Mouse (Mus musculus): ENCODE measurements around the gene Nfam1. TPM values are rescaled to one million over a fixed set of nuclear protein-coding genes. Genes with fewer than 3 reads are reported as not detected.
A peak's percentile ranks its signal among the peaks of the same experiment; 100 is the strongest.

Nfam1 gene
- polyA plus RNA-seq, 1 experiment from 2014 or later = 4.7 TPM

- peaks cover 8% of the 10 kb centered on the region for H3K27me3 ChIP-seq (replicated peaks; ENCODE audit: control insufficient read depth, insufficient read depth, low read length)
- no peaks in the 10 kb centered on the region for H3K9me3 ChIP-seq (ENCODE audit: control insufficient read depth, low read length)
- peak overlapping the region; percentile 7; the same call in 1 of the 2 replicates for H3K4me3 ChIP-seq (ENCODE audit: low read depth, low read length)
- DNase-seq (ENCODE audit: low spot score) = peak; percentile 93
- H3K27ac ChIP-seq (replicated peaks; ENCODE audit: low read depth, low read length) = peak overlapping the region; percentile 82
- peak overlapping the region; percentile 49 for H3K4me2 ChIP-seq (ENCODE audit: low read depth, low read length)
- 5% methylated on average over 9 of the region's 9 CpGs for WGBS
- peaks cover 58% of the 10 kb centered on the region for H3K4me1 ChIP-seq (ENCODE audit: control insufficient read depth, insufficient read depth, low read length)
- no peaks in the 10 kb centered on the region for H3K36me3 ChIP-seq (ENCODE audit: control insufficient read depth, insufficient read depth, low read length)
- peak; percentile 47 for ATAC-seq (ENCODE audit: low read depth)
- 0 out of 2 replicates have a peak overlapping the region, but pooled peaks have one; percentile 45 for H3K9ac ChIP-seq (ENCODE audit: low read depth, low read length)
Observed at GRCm38 (mm10) chr15:82983416-82984026, 49.6 kb downstream of the Nfam1 start.

- 4% methylated on average over 17 of the region's 18 CpGs for WGBS
- peak; percentile 89 for DNase-seq (ENCODE audit: low spot score)
- peak overlapping the region; percentile 49 for H3K4me2 ChIP-seq (ENCODE audit: low read depth, low read length)
- H3K27me3 ChIP-seq (replicated peaks; ENCODE audit: control insufficient read depth, insufficient read depth, low read length) = peaks cover 8% of the 10 kb centered on the region
- no peaks in the 10 kb centered on the region for H3K9me3 ChIP-seq (ENCODE audit: control insufficient read depth, low read length)
- H3K9ac ChIP-seq (ENCODE audit: low read depth, low read length) = 0 out of 2 replicates have a peak overlapping the region, but pooled peaks have one; percentile 45
- no peaks in the 10 kb centered on the region for H3K36me3 ChIP-seq (ENCODE audit: control insufficient read depth, insufficient read depth, low read length)
- ATAC-seq (ENCODE audit: low read depth) = peak; percentile 45
- peak overlapping the region; percentile 12 for H3K4me3 ChIP-seq (ENCODE audit: low read depth, low read length)
- H3K27ac ChIP-seq (replicated peaks; ENCODE audit: low read depth, low read length) = peak overlapping the region; percentile 82
- peaks cover 53% of the 10 kb centered on the region for H3K4me1 ChIP-seq (ENCODE audit: control insufficient read depth, insufficient read depth, low read length)
Observed at GRCm38 (mm10) chr15:82982724-82983415, 50.2 kb downstream of the Nfam1 start.

- WGBS = 19% methylated on average over 15 of the region's 15 CpGs
- Histone ChIP-seq H3K36me3 (ENCODE audit: control insufficient read depth, insufficient read depth, low read length) (no peaks in the 10 kb centered on the region), H3K4me3 (ENCODE audit: low read depth, low read length) (no peak overlapping the region), H3K9me3 (ENCODE audit: control insufficient read depth, low read length) (no peaks in the 10 kb centered on the region), H3K9ac (ENCODE audit: low read depth, low read length) (no peak overlapping the region; the same call in 1 of the 2 replicates), H3K27me3 (replicated peaks; ENCODE audit: control insufficient read depth, insufficient read depth, low read length) (peaks cover 4% of the 10 kb centered on the region), H3K4me2 (ENCODE audit: low read depth, low read length) (peak overlapping the region; percentile 49), H3K27ac (replicated peaks; ENCODE audit: low read depth, low read length) (peak overlapping the region; percentile 82), H3K4me1 (ENCODE audit: control insufficient read depth, insufficient read depth, low read length) (peaks cover 48% of the 10 kb centered on the region)
- peak; percentile 75 for DNase-seq (ENCODE audit: low spot score)
- no peak for ATAC-seq (ENCODE audit: low read depth)
Observed at GRCm38 (mm10) chr15:82981676-82982520, 51.2 kb downstream of the Nfam1 start.

GRCm38 (mm10) chr15:82979531-82979930 lies 53.6 kb downstream of the Nfam1 start:
- WGBS = 82% methylated on average over 1 of the region's 1 CpGs

GRCm38 (mm10) chr15:82974471-82974870 lies 58.6 kb downstream of the Nfam1 start:
- H3K4me3 ChIP-seq (ENCODE audit: low read depth, low read length) = no peak overlapping the region
- 56% methylated on average over 1 of the region's 1 CpGs for WGBS
- H3K9me3 ChIP-seq (ENCODE audit: control insufficient read depth, low read length) = no peaks in the 10 kb centered on the region
- H3K36me3 ChIP-seq (ENCODE audit: control insufficient read depth, insufficient read depth, low read length) = no peaks in the 10 kb centered on the region
- H3K27me3 ChIP-seq (replicated peaks; ENCODE audit: control insufficient read depth, insufficient read depth, low read length) = no peaks in the 10 kb centered on the region
- ATAC-seq (ENCODE audit: low read depth) = no peak
- no peak for DNase-seq (ENCODE audit: low spot score)
- H3K4me1 ChIP-seq (ENCODE audit: control insufficient read depth, insufficient read depth, low read length) = peaks cover 8% of the 10 kb centered on the region
- no peak overlapping the region for H3K9ac ChIP-seq (ENCODE audit: low read depth, low read length)
- no peak overlapping the region for H3K4me2 ChIP-seq (ENCODE audit: low read depth, low read length)
- H3K27ac ChIP-seq (replicated peaks; ENCODE audit: low read depth, low read length) = no peak overlapping the region

More at GRCm38 (mm10) chr15:82979531-82979930, 53.6 kb downstream of the Nfam1 start:
- no peak overlapping the region for H3K27ac ChIP-seq (replicated peaks; ENCODE audit: low read depth, low read length)
- peaks cover 38% of the 10 kb centered on the region for H3K4me1 ChIP-seq (ENCODE audit: control insufficient read depth, insufficient read depth, low read length)
- ATAC-seq (ENCODE audit: low read depth) = no peak
- no peak overlapping the region for H3K9ac ChIP-seq (ENCODE audit: low read depth, low read length)
- no peaks in the 10 kb centered on the region for H3K36me3 ChIP-seq (ENCODE audit: control insufficient read depth, insufficient read depth, low read length)
- H3K4me2 ChIP-seq (ENCODE audit: low read depth, low read length) = no peak overlapping the region
- no peaks in the 10 kb centered on the region for H3K9me3 ChIP-seq (ENCODE audit: control insufficient read depth, low read length)
- H3K4me3 ChIP-seq (ENCODE audit: low read depth, low read length) = no peak overlapping the region
- H3K27me3 ChIP-seq (replicated peaks; ENCODE audit: control insufficient read depth, insufficient read depth, low read length) = no peaks in the 10 kb centered on the region
- no peak for DNase-seq (ENCODE audit: low spot score)

GRCm38 (mm10) chr15:82969206-82969721 lies 63.8 kb downstream of the Nfam1 start:
- 7% methylated on average over 5 of the region's 6 CpGs for WGBS

GRCm38 (mm10) chr15:82968449-82968848 lies 64.7 kb downstream of the Nfam1 start:
- H3K4me1 ChIP-seq (ENCODE audit: control insufficient read depth, insufficient read depth, low read length) = peaks cover 30% of the 10 kb centered on the region
- peak overlapping the region; percentile 53 for H3K9ac ChIP-seq (ENCODE audit: low read depth, low read length)
- H3K4me2 ChIP-seq (ENCODE audit: low read depth, low read length) = peak overlapping the region; percentile 57
- H3K36me3 ChIP-seq (ENCODE audit: control insufficient read depth, insufficient read depth, low read length) = no peaks in the 10 kb centered on the region
- peak overlapping the region; percentile 22 for H3K4me3 ChIP-seq (ENCODE audit: low read depth, low read length)
- no peaks in the 10 kb centered on the region for H3K9me3 ChIP-seq (ENCODE audit: control insufficient read depth, low read length)
- H3K27ac ChIP-seq (replicated peaks; ENCODE audit: low read depth, low read length) = peak overlapping the region; percentile 31
- whole genome bisulfite sequencing = 0% methylated on average over 22 of the region's 22 CpGs
- DNase-seq (ENCODE audit: low spot score) (peak; percentile 88), ATAC-seq (ENCODE audit: low read depth) (peak; percentile 75)
- no peaks in the 10 kb centered on the region for H3K27me3 ChIP-seq (replicated peaks; ENCODE audit: control insufficient read depth, insufficient read depth, low read length)

More at GRCm38 (mm10) chr15:82969206-82969721, 63.8 kb downstream of the Nfam1 start:
- peak overlapping the region; percentile 57; the same call in 1 of the 2 replicates for H3K4me2 ChIP-seq (ENCODE audit: low read depth, low read length)
- H3K27me3 ChIP-seq (replicated peaks; ENCODE audit: control insufficient read depth, insufficient read depth, low read length) = no peaks in the 10 kb centered on the region
- H3K9me3 ChIP-seq (ENCODE audit: control insufficient read depth, low read length) = no peaks in the 10 kb centered on the region
- DNase-seq (ENCODE audit: low spot score) = peak; percentile 87
- 0 out of 2 replicates have a peak overlapping the region, but pooled peaks have one; percentile 2 for H3K9ac ChIP-seq (ENCODE audit: low read depth, low read length)
- peak overlapping the region; percentile 31 for H3K27ac ChIP-seq (replicated peaks; ENCODE audit: low read depth, low read length)
- peak; percentile 69 for ATAC-seq (ENCODE audit: low read depth)
- no peak overlapping the region for H3K4me3 ChIP-seq (ENCODE audit: low read depth, low read length)
- peaks cover 26% of the 10 kb centered on the region for H3K4me1 ChIP-seq (ENCODE audit: control insufficient read depth, insufficient read depth, low read length)
- H3K36me3 ChIP-seq (ENCODE audit: control insufficient read depth, insufficient read depth, low read length) = no peaks in the 10 kb centered on the region

- peak overlapping the region; percentile 57 for H3K4me2 ChIP-seq (ENCODE audit: low read depth, low read length)
- no peaks in the 10 kb centered on the region for H3K36me3 ChIP-seq (ENCODE audit: control insufficient read depth, insufficient read depth, low read length)
- peak; percentile 3; the same call in 1 of the 2 replicates for ATAC-seq (ENCODE audit: low read depth)
- peaks cover 32% of the 10 kb centered on the region for H3K4me1 ChIP-seq (ENCODE audit: control insufficient read depth, insufficient read depth, low read length)
- H3K27ac ChIP-seq (replicated peaks; ENCODE audit: low read depth, low read length) = peak overlapping the region; percentile 31
- DNase-seq (ENCODE audit: low spot score) = no peak
- 25% methylated on average over 6 of the region's 6 CpGs for WGBS
- H3K4me3 ChIP-seq (ENCODE audit: low read depth, low read length) = peak overlapping the region; percentile 22
- no peaks in the 10 kb centered on the region for H3K27me3 ChIP-seq (replicated peaks; ENCODE audit: control insufficient read depth, insufficient read depth, low read length)
- H3K9me3 ChIP-seq (ENCODE audit: control insufficient read depth, low read length) = no peaks in the 10 kb centered on the region
- H3K9ac ChIP-seq (ENCODE audit: low read depth, low read length) = peak overlapping the region; percentile 53; the same call in 1 of the 2 replicates
Observed at GRCm38 (mm10) chr15:82967947-82968346, 65.2 kb downstream of the Nfam1 start.

All from embryonic facial prominence, embryonic 14.5 days (tissue).